Mouse (Mus musculus): ENCODE measurements around the gene Abi3bp.

The Abi3bp gene

GRCm38 (mm10) chr16:56696448-56696847 is 218.8 kb downstream of the Abi3bp start:
- no peak for DNase-seq

GRCm38 (mm10) chr16:56700898-56701297 is 223.2 kb downstream of the Abi3bp start:
- DNase-seq = no peak

DNA sequence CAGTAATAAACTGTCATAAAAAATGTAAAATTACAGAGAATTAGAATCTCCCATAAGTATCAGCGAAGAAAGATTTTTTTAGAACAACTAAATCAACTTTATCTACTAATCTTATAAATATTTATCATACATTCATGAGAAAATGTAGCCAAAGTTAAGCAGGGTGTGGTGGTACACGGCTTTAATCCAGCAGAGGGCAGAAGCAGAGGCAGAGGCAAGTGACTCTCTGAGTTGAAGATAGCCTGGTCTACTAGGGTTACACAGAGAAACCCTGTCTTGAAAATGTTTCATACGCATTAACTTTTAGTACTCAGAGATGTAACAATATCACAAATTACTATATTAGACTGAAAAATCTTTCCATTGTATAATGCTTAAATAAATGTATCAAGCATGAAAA is 228.1 kb downstream of the Abi3bp start:
- no peak for DNase-seq

DNA sequence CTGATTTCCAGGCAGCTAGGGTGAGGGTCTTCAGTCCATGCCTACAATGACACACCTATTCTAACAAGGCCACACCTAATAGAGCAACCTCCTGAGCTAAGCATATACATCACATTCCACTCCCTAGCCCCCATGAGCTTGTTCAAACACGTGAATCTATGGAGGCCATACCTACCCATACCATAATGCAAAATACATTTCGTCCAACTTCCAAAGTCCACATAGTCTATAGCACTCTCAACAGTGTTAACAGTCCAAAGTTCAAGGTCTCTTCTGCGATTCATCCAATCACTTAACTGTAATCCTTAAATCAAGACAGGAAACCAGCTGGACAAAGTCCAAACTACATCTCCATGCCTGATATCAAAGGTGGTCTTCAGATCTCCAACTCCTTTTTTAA is 232.4 kb downstream of the Abi3bp start:
- no peak for DNase-seq

- peak; percentile 11 to 14 for DNase-seq
These were observed 237.9 kb downstream of the Abi3bp start for GRCm38 (mm10) chr16:56715608-56716007.

- DNase-seq = peak; percentile 21 to 36
These were observed 239.0 kb downstream of the Abi3bp start for GRCm38 (mm10) chr16:56716557-56717179.

DNA sequence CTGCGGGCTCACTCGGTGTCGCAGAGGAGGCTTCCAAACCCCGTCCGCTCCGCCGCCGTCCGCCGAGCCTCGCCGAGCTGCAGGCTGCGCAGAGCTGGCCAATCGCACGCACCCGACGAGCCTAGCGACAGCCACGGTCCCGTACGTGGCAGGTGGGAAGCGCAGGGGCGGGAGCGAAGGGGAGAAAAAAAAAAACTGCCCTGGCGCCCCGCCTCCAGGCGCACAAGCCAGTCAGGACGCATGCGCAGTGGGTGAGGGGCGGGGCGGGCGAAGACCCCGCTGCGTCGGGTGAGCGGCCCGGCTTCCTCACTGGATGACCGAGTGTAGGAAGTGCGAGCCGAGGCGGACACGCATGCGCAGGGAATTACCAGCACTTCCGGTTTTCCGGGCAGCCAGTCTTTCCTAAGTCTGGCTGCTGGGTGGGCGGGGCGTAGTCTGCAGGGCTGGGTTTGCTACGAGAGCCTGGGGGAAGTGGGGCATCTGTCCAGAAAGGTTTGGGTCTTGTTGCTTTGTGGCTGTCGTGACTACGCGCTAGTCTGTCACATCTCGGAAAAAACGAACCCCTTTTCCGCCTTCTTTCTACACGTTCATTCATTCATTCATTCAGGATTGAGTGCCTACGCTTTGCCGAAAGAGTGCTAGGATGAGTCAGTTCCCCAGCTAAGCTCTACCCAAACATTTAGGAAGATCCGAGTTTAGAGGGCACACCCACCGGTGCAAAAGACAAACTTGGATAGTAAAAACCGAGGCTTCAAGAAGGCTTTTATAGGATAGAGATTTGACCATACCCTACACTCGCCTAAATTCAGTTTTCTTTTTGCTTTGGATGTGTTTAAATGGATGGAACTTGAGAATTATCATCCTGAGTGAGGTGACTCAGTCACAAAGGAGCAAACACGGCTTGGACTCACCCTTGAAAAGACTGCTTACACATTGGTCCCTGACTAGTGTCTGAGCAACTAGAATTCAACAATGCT is 239.8 kb downstream of the Abi3bp start, which contains the start of gene Tfg:
Tfg (minus strand) TSS at position 227 of the 977 bp plus-strand sequence.
- peak; percentile 93 to 94 for DNase-seq

- no peak for DNase-seq
These were observed 241.4 kb downstream of the Abi3bp start for GRCm38 (mm10) chr16:56719031-56719430.

DNA sequence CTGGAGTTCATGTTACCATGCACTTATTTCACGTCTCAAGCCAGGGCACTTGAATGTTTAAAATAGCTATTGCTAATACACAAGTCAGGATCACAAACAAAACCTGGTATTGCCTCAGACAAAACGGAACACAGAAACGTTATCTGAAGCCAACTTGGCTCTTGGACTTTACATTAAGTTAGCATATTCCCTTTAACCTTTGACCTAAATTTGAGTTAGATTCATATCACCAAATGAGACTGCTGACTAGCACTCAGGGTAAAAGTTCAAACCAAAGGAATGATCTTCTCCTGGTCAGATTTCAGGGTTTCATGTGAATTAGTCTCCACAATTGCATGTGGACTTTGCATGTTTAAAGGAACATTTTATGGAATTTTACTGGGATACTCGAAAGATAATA is 244.7 kb downstream of the Abi3bp start:
- no peak for DNase-seq

DNA sequence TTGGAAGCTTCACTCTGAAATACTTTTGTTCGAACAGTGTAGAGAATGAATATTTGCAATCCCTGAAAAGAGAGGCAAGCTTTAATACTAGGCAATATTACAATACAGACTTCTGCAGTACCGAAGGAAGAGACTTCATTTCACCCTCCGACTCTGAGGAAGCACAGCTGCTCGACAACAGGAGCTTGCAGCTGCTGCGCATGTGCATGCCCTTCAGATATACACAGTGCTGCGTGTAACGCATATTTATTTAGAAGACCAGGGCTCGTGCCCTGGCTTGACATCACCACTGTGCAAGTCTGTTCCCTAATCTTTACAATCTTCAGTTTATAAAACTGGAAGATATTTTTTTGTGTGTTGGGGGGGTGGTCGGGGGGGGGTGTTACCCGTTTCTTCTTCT is 247.2 kb downstream of the Abi3bp start:
- no peak for DNase-seq

GRCm38 (mm10) chr16:56729060-56729459 is 251.4 kb downstream of the Abi3bp start:
- DNase-seq = no peak
